Mouse (Mus musculus) large intestine, adult 2 months (tissue): ENCODE results near the gene Msmb. TPM values are rescaled to one million over a fixed set of nuclear protein-coding genes. Genes with fewer than 3 reads are reported as not detected.
A peak's percentile ranks its signal among the peaks of the same experiment; 100 is the strongest.

Experiments
- DNase-seq: peaks from one replicate; pipeline ENCODE4 v3.0.0-alpha.2; 2012; ENCODE audit warnings: low read depth, low spot score
- WGBS: fragments of 180-500 bp; shearing (Covaris S2); methylation state at CpG from one replicate; pipeline ENCODE4 v1.1.7; 2018; 5-methylcytosine and 5-hydroxymethylcytosine counted together
- polyA plus RNA-seq: library from polyadenylated mRNA; depleted of rRNA; stranded (reverse); fragments of >200 nt; gene quantifications from 2 replicates; pipeline ENCODE4 v1.2.3, GENCODE M21; 2012

Gene Msmb
- polyA plus RNA-seq, 1 experiment: not detected

DNA sequence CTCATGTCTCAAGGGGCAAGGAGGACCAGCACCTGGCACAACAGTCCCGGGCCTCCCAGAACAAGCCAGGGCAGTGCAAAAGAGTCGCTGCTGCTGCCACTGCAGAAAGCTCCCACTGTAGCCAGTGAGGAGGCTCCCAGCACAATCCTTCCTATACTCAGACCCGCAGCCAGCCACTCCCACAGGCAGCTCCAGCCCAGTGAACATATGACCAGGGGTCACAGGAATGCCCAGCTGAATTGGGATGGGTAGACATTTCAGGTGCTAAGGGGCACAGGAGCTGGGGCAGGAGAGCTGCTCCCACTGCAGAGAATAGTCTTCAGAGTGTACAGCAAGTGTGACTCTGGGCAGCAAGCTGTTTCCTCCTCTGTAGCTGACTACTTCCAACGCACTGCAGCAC lies 3.6 kb downstream of the Msmb start:
- no peak for DNase-seq
- WGBS: 56% methylated on average over 4 of the region's 4 CpGs

DNA sequence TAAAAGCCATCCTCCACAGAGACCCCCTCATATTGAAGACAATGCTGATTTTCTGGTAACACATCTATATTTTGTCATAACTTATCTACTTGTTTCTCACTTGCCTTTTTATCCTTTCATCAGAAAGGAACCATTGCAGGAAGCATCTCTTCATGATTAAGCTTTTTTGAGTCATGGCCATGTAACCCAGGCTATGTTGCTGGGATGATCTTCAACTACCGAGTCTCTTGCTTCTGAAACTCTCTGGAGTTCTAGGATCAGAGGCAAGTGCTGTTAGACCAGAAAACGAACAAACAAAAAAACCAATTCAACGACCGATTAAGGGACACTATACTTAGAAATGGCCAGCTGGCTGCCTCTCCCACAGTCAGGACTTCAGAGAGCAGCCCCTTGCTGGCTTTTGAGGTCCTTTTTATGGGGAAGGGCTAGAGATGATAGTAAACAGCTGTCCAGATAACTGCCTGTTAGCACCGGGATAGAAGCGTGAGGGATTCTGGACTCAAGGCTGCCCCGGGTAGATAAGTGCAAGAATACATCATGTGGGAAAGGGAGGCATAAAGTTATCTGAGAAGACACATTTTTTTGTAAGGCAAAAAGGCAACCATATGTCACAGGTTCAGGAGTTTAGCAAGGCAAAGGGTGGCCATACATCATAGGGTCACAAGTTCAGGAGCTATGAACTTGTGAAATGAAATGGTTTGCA lies 4.1 kb downstream of the Msmb start:
- DNase-seq: no peak
- 55% methylated on average over 7 of the region's 7 CpGs for WGBS

DNA sequence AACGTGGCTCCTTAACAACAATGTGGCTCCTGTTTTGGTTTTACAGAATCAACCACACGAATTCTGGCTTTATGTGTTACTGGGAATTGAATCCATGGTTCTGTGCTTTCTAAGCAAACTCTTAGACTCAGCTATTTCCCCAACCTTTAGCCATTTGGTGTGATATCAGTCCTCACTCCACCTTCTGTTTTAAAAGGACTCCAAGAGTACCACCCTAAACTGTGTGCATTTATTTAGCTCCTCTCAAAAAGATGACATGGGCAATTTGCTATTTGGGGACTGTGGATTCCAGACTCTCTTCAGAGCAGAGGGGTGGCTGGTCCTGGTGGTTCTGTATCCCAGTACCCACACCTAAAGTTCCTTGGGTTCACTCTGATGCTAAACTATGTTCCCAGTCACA lies 4.8 kb downstream of the Msmb start:
- WGBS: 68% methylated on average over 2 of the region's 2 CpGs
- no peak for DNase-seq

DNA sequence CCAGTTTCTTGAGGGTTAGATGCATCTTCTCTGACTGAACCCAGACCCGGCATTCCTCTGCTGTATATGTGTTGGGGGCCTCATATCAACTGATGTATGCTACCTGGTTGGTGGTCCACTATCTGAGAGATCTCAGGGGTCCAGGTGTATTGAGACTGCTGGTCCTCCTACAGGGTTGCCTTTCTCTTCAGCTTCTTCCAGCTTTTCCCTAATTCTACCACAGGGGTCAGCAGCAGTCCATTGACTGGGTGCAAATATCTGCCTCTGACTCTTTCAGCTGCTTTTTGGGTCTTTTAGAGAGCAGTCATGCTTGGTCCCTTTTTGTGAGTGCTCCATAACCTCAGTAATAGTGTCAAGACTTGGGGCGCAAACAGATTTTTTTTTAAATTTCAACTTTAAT lies 9.0 kb downstream of the Msmb start:
- DNase-seq: no peak
- 85% methylated on average over 2 of the region's 2 CpGs for WGBS

DNA sequence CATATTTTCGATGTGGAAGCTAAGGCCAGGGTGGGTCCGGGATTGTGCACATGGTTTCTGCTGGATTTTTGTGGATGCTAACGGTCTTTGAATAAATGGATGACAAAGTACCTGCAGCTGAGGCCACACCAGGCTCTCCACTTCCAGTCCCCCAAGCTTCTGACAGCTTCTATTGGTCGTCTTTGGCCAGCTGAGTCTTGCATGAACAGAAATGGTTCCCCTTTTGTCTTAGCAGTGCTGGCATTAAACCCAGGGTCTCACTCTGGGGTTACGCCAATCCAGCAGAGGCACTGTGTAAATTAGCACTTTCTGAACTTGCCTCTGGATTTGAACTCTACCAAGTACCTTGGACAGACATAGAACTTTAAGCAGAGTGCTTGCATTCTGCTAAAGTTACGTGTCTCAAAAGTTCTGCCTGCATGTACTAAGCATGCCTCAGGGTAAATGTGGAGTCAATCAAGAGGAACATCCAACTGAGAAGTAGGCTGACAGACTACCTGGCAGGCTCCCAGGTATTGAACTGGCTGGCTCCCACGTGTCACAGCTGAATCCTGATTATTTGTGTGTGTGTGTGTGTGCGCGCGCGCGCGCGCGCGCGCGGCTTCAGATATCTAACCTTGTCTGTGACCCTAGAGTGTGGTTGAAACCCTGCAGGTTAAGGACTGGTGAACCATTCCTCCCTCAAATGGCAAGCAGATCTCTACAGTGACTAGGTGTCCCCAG lies 10.6 kb downstream of the Msmb start:
- 90% methylated on average over 18 of the region's 18 CpGs for WGBS
- no peak for DNase-seq

DNA sequence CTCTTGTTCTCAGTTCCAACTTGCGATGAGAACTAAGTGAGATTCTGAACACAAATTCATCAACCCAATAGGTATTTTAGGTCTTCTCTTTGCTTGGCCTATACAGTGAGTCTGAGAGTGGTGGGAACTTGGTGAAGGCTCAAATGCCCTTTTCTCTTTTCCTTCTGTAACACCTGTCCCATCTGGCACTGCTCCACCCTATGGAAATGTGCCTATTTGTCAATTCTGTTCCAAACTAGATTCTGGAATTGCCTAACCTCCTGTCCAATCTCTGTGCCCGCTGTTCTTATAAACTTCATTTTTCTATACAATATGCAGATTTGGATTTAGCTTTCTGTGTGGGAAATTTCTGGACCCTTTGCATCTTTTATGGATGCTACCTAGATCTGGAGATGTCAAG lies 11.3 kb downstream of the Msmb start:
- 92% methylated on average over 2 of the region's 2 CpGs for WGBS
- DNase-seq: no peak

DNA sequence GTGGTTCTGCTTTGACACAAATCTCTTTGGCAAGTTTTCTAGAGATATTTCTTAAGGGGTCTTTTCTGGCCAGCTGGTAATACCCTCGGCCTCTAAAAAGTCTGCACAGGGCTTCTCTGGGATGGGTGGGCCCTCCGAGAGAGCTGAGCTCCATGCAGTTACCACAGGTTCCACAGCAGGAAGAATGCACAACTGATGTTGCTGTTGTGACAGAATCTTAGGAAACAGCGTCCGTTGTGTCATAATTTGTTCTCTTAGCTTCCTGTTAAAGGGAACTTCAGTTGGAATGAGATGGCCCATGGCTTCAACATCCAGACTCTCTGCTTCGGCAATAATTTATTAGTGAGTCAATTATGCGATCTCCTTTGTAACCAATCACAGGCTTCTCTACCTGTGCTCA lies 12.9 kb downstream of the Msmb start:
- DNase-seq: no peak
- WGBS: 83% methylated on average over 6 of the region's 6 CpGs

DNA sequence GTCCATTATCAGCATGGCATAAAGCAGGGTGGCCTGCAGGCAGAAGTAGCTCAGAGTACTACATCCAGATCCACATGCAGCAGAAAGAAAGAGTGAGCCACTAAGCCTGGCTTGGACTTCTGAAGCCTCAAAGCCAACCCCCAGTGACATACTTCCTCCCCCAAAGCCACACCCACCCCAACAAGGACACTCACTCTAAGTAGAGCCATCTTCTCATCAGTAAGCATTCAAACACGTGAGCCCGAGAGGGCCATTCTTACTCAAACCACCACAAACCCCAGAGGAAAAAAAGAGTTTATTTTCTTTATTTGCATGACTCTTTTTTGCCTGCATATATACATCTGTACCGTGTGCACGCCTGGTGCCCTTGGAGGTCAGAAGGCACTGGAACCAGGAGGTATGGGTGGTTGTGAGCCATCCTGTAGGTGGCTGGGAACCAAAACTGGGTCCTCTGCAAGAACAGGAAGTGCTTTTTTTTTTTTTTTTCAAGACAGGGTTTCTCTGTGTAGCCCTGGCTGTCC lies 17.4 kb downstream of the Msmb start:
- WGBS: 9% methylated on average over 4 of the region's 4 CpGs
- DNase-seq: no peak

DNA sequence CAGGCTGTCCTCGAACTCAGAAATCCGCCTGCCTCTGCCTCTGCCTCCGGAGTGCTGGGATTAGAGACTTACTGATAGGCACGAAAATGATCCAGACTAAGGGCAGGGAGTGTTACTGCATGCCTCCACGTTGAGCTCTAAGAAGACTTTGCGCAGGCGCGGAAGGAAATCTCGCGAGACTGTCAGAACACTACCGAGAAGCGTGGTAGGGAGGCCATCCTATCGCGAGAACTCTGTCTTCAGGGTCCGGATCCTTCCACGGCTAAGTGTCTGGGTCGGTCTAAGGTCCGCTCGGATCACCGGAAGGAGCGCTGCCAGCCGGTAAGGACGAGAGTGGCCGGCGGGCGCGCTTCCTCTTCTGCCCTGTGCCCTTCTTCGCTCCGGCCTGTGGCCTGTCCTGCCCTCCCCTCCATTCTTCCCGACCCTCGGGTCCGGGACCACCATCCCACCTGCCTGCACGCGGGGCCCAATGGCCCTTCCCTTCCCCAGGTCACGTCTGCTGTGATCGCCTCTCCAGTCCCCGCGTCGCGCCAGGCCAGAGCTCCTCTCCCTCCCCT lies 17.9 kb downstream of the Msmb start, which contains the start of gene Ncoa4:
TSS of gene Ncoa4 (plus strand) at position 176 of the 557 bp plus-strand sequence.
- peak; percentile 99 for DNase-seq
- 1% methylated on average over 40 of the region's 40 CpGs for WGBS

DNA sequence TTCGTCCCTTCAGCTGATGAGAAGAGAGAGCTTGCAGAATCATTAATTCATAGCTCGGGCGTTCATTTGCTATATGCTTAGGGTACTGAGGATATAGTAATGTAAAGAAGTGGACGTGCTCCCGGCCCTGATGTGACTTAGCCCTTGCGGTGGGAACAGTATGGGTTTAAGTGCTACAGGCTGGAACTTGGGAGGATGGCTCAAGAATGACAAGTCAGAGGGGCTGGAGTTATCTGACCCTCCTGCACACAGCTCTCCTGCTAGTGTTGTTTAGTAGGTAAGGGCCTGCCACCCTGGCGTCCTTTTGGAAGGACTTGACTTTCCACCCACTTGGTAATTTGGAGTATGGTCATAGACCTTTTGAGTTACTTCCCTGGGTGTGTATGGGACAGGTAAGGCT lies 18.7 kb downstream of the Msmb start:
- no peak for DNase-seq
- 11% methylated on average over 7 of the region's 7 CpGs for WGBS

DNA sequence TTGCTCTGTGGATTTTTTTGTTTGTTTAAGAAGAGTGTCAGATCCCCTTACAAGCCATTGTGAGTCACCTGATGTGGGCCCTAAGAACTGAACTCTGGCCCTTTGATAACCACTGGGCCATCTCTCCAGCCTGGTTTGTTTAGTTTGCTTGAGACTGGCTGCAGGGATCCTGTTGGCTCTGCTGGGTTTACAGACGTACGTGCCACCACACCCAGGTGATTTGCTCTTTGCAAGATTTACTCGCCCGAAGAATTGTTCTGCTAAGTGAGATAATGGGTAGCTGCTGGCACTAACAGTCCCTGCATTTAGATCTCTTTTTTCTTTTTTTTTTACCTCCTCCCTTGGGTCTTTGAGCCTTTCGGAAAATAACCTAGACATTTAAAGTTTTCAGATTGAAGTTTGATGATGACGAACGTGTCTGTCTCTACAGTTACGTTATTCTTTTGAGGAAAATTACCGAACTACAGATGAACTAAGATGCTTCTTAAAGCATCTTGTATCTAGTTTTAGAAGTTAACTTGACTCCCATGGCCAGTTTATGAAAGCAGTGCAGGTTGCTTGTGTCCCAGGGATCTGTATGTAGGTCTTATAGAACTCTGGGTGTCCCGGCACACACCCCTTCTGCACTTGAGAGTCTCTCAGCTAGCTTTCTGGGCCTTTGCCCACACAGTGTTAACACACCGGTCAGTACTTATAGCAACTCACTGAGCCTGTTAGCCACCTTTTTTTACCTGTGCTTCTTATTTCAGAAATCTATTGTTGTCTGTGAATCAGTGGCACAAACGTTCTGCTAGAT lies 19.5 kb downstream of the Msmb start:
- peak; percentile 85 for DNase-seq
- 35% methylated on average over 12 of the region's 12 CpGs for WGBS

DNA sequence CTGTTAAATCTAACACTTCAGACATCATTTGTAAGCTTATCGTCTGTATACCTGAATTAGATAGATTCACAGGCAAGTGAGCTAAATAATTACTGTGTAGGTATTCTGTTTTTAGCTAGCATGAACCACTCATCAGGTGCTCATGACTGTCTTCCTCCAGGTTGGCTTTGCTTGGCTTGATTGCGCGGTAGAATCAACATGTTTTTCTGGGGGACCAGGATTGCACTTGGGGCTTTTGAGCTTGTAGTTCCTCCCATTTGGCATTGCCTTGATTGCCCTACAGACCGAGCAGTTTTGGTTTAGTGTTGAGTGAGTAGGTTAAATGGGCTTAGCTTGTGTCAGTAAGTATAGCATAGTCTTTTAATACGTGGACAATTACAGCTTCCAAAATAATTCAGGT lies 20.4 kb downstream of the Msmb start:
- WGBS: 80% methylated on average over 5 of the region's 5 CpGs

DNA sequence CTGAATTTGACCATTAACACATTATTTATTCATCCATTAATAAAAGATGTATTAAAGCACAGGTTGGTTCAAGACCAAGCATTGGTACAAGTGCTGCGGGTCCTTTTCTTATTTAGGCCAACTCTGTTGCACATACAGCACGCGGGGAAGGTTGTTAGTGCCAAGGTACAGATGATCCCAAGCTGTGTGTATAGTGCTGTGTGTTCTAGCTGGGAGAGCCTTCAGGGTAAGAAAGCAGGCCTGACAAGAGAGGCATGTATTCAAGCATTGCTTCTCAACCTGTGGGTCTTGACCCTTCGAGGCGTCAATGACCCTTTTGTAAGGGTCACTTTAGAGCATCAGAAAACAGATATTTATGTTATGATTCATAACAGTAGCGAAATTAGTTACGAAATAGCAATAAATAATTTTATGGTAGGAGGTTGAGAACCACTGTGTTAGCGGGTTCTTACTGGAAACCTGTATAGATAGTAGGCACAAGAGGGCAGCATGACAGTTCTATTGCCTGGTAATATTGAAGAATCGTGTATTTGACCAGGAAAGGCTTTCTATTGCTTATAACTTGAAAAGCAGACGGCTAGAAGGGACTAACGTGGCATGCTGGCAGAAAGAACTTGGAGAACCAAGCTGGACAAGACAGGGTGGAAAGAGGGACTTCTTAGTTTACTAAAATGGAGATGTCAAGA lies 21.5 kb downstream of the Msmb start:
- WGBS: 72% methylated on average over 11 of the region's 11 CpGs
- no peak for DNase-seq

More for the DNA sequence above, 20.4 kb downstream of the Msmb start:
- DNase-seq: no peak

DNA sequence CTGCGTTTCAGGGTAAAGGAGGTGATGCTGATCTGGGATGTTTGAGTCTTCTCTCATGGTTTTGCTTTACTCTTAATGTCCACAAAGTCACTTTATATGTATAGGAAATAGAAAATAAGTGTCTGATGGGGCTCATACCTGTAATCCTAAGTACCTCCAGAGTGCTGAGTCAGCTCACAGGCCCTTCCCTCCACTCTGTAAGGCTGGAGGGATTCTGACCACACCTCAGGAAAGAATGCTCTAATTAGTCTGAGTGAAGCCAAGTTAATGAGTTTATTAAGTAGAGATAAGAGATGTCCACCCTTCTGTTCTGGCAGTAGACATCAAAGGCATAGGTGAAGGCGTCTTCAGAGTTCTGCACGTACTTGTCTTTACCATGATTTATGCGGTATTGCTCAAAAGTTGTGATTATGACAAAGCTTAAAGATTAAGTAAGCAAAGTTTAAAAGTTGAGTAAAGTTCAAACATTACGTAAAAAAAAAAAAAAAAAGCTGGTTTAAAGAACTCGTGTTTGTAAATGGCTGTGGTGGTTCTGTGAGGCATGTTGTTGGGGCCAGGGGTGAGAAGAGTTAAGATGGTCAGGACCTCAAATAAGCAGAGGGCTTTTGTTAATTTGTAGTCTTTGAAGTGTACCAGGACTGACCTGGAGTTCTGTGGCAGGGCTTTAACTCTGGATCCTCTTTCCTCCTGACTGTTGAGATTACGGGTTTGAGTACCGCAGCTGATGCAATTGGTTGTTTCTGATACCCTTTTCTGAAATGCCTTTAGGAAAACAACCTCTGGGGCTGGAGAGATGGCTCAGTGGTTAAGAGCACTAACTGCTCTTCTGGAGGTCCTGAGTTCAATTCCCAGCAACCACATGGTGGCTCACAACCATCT lies 22.6 kb downstream of the Msmb start:
- DNase-seq: no peak
- WGBS: 58% methylated on average over 8 of the region's 8 CpGs

DNA sequence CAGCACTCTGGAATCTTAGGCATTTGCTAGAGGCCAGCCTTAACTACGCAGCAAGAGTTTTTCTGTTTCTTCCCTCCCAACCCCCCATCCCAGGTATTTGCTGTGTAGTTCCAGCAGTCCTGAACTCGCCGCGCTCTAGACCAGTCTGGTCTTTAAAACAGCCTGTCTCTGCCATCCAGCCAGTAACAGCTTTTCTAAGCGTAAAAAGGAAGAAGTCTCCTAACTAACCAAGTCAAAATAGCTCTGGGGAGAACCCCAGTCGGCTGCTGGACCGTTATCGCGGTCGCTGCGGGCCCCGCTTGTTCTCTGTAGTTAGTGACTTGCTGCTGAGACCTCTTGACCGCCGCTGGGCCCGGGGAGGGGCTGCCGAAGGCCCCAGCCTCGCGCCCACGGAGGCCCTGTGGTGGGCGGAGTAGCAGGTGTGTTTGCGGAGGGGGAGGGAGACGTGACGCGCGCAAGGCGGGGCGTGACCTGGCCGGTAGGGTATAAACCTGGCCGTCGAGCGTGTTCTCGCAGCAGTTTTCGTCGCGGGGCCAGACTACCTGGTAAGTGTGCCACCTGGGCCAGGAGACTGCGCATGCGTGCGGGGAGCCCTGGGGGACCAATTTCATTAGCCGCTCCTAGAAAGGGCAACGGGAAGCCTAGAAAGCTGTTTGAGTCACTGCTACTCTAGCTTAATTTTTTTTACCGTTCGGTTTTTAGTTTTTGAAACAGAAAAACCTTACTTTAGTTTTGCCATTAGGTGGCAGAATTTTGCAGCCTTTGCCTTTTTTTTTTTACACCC lies 23.6 kb downstream of the Msmb start:
- DNase-seq: no peak
- under 1% methylated on average over 42 of the region's 42 CpGs for WGBS

DNA sequence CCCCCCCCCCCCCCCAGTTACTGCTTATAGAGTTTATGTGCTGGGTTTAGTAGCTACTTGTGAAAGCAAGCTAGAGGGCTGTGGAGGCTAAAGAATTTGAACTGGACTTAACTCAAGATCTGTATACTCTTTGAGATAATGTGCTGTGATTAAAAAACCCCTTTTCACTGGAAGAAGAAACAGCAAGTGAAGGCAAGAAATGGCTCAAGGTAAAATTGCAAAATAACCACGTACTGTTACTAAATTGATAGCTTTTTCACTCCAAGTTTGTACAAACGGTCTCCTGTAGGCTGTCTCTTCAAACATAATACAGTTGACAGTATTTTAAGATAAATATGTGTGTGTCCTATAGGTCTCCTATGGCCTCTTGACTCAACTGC lies 24.2 kb downstream of the Msmb start:
- WGBS: 53% methylated on average over 2 of the region's 2 CpGs
- no peak for DNase-seq

DNA sequence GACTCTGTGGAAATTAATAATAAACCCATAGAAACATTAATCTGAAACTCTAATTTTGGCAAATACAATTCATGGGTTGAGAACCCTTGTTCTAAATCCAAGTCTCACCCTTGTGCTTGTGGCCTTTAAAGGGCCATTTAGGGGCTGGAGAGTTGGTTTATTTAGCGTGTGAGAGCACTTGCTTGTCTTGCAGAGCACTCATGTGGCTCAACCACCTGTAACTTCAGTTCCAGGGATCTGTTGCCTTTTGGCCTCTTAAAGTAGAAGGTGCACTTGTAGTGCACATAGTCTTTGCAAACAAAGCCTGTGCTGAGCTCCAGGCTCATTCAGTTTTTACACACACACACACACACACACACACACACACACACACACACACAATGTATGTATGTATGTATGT lies 25.0 kb downstream of the Msmb start:
- DNase-seq: no peak
- 48% methylated on average over 1 of the region's 1 CpGs for WGBS

DNA sequence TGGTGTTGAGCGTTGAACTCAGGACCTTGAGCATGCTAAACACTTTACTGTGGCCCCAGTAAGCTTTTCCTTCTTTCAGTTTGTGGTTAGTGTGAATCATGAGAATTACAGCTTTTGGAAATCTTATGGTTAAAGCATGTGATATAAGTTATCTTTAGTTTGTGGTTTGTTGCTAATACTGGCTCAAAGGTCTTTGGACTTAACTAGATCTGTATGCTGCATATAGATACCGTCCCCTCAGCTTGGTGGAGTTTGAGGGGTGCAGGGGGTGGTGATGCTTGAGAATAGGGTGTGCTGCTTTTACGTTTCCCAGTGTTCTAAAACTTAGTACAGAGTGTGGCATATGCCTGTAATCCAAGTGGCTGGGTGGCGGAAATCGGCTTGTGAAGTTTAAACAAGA lies 25.5 kb downstream of the Msmb start:
- DNase-seq: no peak
- WGBS: 77% methylated on average over 5 of the region's 5 CpGs
